Mouse (Mus musculus) MEL (cell line): Measurements from ENCODE around the gene Usp3. TPM values are rescaled to one million over a fixed set of nuclear protein-coding genes. Genes with fewer than 3 reads are reported as not detected.

Experiments
- DNase-seq: peaks from one replicate; pipeline ENCODE4 v3.0.0; 2011; ENCODE audit warnings: low read depth, low spot score
- H3K27ac ChIP-seq: 2 replicates; pipeline ENCODE4 v1.5.1; 2012; ENCODE audit warnings: low read depth, mild to moderate bottlenecking, control low read depth, low read length, moderate library complexity; ENCODE audit not compliant: control insufficient read depth
- H3K27me3 ChIP-seq, 2 experiments: fragments of 150-350 bp in 1 of 2; sonication (generic) in 1 of 2; 2 replicates each; pipeline ENCODE4 v1.6.1; 2012; ENCODE audit warnings: low read length in 2 of 2, mild to moderate bottlenecking in 2 of 2, improper control_type of control experiment in 1 of 2, moderate library complexity in 1 of 2; ENCODE audit not compliant: insufficient read depth in 2 of 2, control insufficient read depth in 1 of 2
- H3K36me3 ChIP-seq, 2 experiments: 2 replicates each; pipeline ENCODE4 v1.6.1; 2012 to 2014; ENCODE audit warnings: low read length in 2 of 2, improper control_type of control experiment in 1 of 2, inconsistent platforms in 1 of 2, mild to moderate bottlenecking in 1 of 2; ENCODE audit not compliant: insufficient read depth in 2 of 2, control insufficient read depth in 1 of 2
- H3K4me1 ChIP-seq, 2 experiments: fragments of 150-350 bp in 1 of 2; sonication (generic) in 1 of 2; 2 replicates each; pipeline ENCODE4 v1.6.1; 2012; ENCODE audit warnings: low read length in 2 of 2, improper control_type of control experiment in 1 of 2, mild to moderate bottlenecking in 1 of 2; ENCODE audit not compliant: insufficient read depth in 2 of 2, control insufficient read depth in 1 of 2
- H3K4me3 ChIP-seq, 2 experiments: fragments of 150-350 bp in 1 of 2; sonication (generic) in 1 of 2; 2 replicates each; pipeline ENCODE4 v1.5.1; 2012; ENCODE audit warnings: low read depth in 2 of 2, low read length in 2 of 2, mild to moderate bottlenecking in 2 of 2, moderate library complexity in 2 of 2, control low read depth in 1 of 2, improper control_type of control experiment in 1 of 2; ENCODE audit not compliant: control insufficient read depth in 1 of 2, insufficient read depth in 1 of 2
- H3K79me2 ChIP-seq: 2 replicates; pipeline ENCODE4 v1.6.1; 2012; ENCODE audit warnings: mild to moderate bottlenecking, low read length, moderate library complexity; ENCODE audit not compliant: control insufficient read depth, poor library complexity, insufficient read depth
- H3K9ac ChIP-seq: 2 replicates; pipeline ENCODE4 v1.6.1; 2012; ENCODE audit warnings: low read depth, mild to moderate bottlenecking, control low read depth, low read length, moderate library complexity; ENCODE audit not compliant: control insufficient read depth, poor library complexity, severe bottlenecking
- H3K9me3 ChIP-seq: fragments of 150-350 bp; sonication (generic); replicated peaks from 2 replicates; pipeline ENCODE4 v1.6.1; 2012; ENCODE audit warnings: mild to moderate bottlenecking, low read length, improper control_type of control experiment, moderate library complexity; ENCODE audit not compliant: insufficient read depth
- CHD1 ChIP-seq: IDR thresholded peaks from 2 replicates; pipeline ENCODE4 v1.6.1; 2012; ENCODE audit warnings: low read depth, mild to moderate bottlenecking, inconsistent platforms, low read length, improper control_type of control experiment
- CHD2 ChIP-seq: IDR thresholded peaks from 2 replicates; pipeline ENCODE4 v1.6.1; 2011; ENCODE audit warnings: low read length, improper control_type of control experiment
- ELF1 ChIP-seq: IDR thresholded peaks from 2 replicates; pipeline ENCODE4 v1.6.1; 2014; ENCODE audit warnings: low read depth, mild to moderate bottlenecking, inconsistent platforms, low read length, improper control_type of control experiment, moderate library complexity
- EP300 ChIP-seq, 2 experiments: IDR thresholded peaks; 2 replicates each; pipeline ENCODE4 v1.6.1; 2011; ENCODE audit warnings: improper control_type of control experiment in 2 of 2, low read length in 2 of 2, low read depth in 1 of 2, mild to moderate bottlenecking in 1 of 2
- ETS1 ChIP-seq: IDR thresholded peaks from 2 replicates; pipeline ENCODE4 v1.6.1; 2012; ENCODE audit warnings: low read depth, mild to moderate bottlenecking, inconsistent platforms, low read length, improper control_type of control experiment, moderate library complexity
- MAFK ChIP-seq: IDR thresholded peaks from 2 replicates; pipeline ENCODE4 v1.6.1; 2011; ENCODE audit warnings: low read depth, mild to moderate bottlenecking, low read length, improper control_type of control experiment, borderline replicate concordance
- MAX ChIP-seq: IDR thresholded peaks from 2 replicates; pipeline ENCODE4 v1.6.1; 2011; ENCODE audit warnings: low read length, improper control_type of control experiment
- MXI1 ChIP-seq: IDR thresholded peaks from 2 replicates; pipeline ENCODE4 v1.6.1; 2011; ENCODE audit warnings: mild to moderate bottlenecking, low read depth, low read length, improper control_type of control experiment
- MYB ChIP-seq: IDR thresholded peaks from 2 replicates; pipeline ENCODE4 v1.6.1; 2011; ENCODE audit warnings: mild to moderate bottlenecking, low read depth, low read length, improper control_type of control experiment
- NELFE ChIP-seq: IDR thresholded peaks from 2 replicates; pipeline ENCODE4 v1.6.1; 2011; ENCODE audit warnings: low read depth, low read length, improper control_type of control experiment
- NRF1 ChIP-seq: IDR thresholded peaks from 2 replicates; pipeline ENCODE4 v1.6.1; 2014; ENCODE audit warnings: low read depth, mild to moderate bottlenecking, inconsistent platforms, low read length, improper control_type of control experiment, moderate library complexity; ENCODE audit not compliant: poor library complexity, insufficient read depth, severe bottlenecking
- POLR2A ChIP-seq, 2 experiments: IDR thresholded peaks; 2 replicates each; pipeline ENCODE4 v1.6.1; 2011 to 2012; ENCODE audit warnings: low read length in 2 of 2, mild to moderate bottlenecking in 2 of 2, control low read depth in 1 of 2, improper control_type of control experiment in 1 of 2, low read depth in 1 of 2, moderate library complexity in 1 of 2; ENCODE audit not compliant: control insufficient read depth in 1 of 2, insufficient read depth in 1 of 2, poor library complexity in 1 of 2
- POLR2AphosphoS2 ChIP-seq: IDR thresholded peaks from 2 replicates; pipeline ENCODE4 v1.6.1; 2011; ENCODE audit warnings: low read length, improper control_type of control experiment
- RCOR1 ChIP-seq: IDR thresholded peaks from 2 replicates; pipeline ENCODE4 v1.6.1; 2012; ENCODE audit warnings: low read depth, mild to moderate bottlenecking, inconsistent platforms, low read length, improper control_type of control experiment
- SIN3A ChIP-seq: IDR thresholded peaks from 2 replicates; pipeline ENCODE4 v1.6.1; 2012; ENCODE audit warnings: low read length, improper control_type of control experiment, inconsistent platforms
- SMC3 ChIP-seq: IDR thresholded peaks from 2 replicates; pipeline ENCODE4 v1.6.1; 2011; ENCODE audit warnings: low read depth, low read length, improper control_type of control experiment
- TAL1 ChIP-seq: IDR thresholded peaks from 2 replicates; pipeline ENCODE4 v1.6.1; 2012; ENCODE audit warnings: mild to moderate bottlenecking, inconsistent platforms, low read length, moderate library complexity, mixed read lengths
- UBTF ChIP-seq: IDR thresholded peaks from 2 replicates; pipeline ENCODE4 v1.6.1; 2012; ENCODE audit warnings: low read depth, mild to moderate bottlenecking, inconsistent platforms, low read length, improper control_type of control experiment, moderate library complexity, borderline replicate concordance; ENCODE audit not compliant: insufficient read depth
- USF1 ChIP-seq: IDR thresholded peaks from 2 replicates; pipeline ENCODE4 v1.6.1; 2014; ENCODE audit warnings: low read depth, mild to moderate bottlenecking, inconsistent platforms, low read length, improper control_type of control experiment, moderate library complexity
- USF2 ChIP-seq, 2 experiments: IDR thresholded peaks; 2 replicates each; pipeline ENCODE4 v1.6.1; 2011 to 2012; ENCODE audit warnings: improper control_type of control experiment in 2 of 2, low read length in 2 of 2, borderline replicate concordance in 1 of 2, inconsistent platforms in 1 of 2, low read depth in 1 of 2, mild to moderate bottlenecking in 1 of 2; ENCODE audit not compliant: insufficient read depth in 1 of 2
- polyA plus RNA-seq, 2 experiments: library from polyadenylated mRNA; stranded (reverse) in 1 of 2; unstranded in 1 of 2; fragments of >175 nt in 1 of 2; fragments of >200 nt in 1 of 2; gene quantifications; 2 replicates each; pipeline versions ENCODE4 v1.2.1 to v1.2.4; 2012; ENCODE audit warnings: low replicate concordance in 2 of 2, low read depth in 1 of 2; ENCODE audit not compliant: insufficient read length in 2 of 2, insufficient read depth in 1 of 2, missing spikeins in 1 of 2
- total RNA-seq: library from RNA; depleted of rRNA; stranded (reverse); fragments of 300-350 nt; gene quantifications from 2 replicates; pipeline ENCODE4 v1.2.3, GENCODE M21; 2012

Usp3 gene
- total and polyA plus RNA-seq, 3 experiments: 9.8 to 534 (median 22.0) TPM

DNA sequence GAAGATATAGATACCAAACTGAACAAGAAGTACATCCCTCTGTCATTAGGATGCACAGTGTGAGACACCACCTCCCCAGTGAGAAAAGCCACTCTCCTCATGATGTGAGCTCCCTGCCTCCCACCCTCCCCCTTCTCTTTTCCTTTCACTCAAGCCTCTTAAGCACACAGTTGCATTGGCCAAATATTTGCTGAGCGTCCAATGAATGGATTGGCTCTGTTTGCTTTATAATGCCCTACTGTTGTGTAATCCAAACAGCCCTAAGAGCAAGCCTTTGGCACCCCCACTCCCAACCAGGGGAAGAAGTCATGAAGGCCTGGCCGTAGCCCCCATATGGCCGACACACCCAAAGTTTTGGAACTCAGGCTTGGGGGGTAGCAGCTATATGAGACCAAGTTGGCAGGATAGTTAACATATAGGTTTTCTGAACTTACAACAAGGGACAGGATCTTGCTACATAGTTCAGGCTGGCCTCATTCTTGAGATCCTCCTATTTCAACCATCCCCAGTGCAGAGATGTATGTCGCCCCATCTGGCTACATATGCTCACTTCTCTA lies 33.1 kb upstream of the Usp3 start:
- Histone ChIP-seq H3K4me1 (peaks cover 7 to 8% of the 10 kb centered on the region in 2 experiments), H3K9ac (no peak overlapping the region), H3K79me2 (no peaks in the 10 kb centered on the region), H3K36me3 (peaks cover 0 to 6% of the 10 kb centered on the region in 2 experiments; a peak in 2 of 4 replicates), H3K27ac (no peak overlapping the region), H3K4me3 (no peak overlapping the region), H3K27me3 (no peaks in the 10 kb centered on the region), H3K9me3 (no peaks in the 10 kb centered on the region)
- no peak for DNase-seq
- TF ChIP-seq NELFE (no peak), CHD2 (no peak), SIN3A (no peak), MYB (no peak), EP300 (IDR thresholded peaks at IDR 0.05; ENCODE audit: low read depth in 1 of 2, low read length in 2 of 2) (no peak), TAL1 (no peak), MAX (no peak), UBTF (no peak), MXI1 (no peak)

DNA sequence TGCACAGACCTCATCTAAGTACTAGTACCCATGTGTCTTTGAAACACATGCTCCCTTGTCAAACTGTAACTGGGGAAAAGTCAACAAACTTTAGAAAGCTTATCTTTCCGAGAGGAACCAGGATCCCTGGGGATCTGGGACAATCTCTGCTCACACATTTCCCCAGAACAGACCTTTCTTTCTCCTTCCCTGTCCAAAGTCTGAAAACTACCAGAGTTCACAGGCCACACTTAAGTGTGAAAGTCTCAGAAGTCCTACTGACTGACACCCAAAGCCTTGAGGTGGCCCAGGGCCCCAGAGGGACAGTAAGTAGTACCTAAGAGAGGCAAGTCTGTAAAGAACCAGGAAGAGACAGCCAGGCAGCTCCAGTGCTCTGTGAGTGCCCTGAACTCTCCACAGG lies 31.9 kb upstream of the Usp3 start:
- Histone ChIP-seq H3K27me3 (no peaks in the 10 kb centered on the region), H3K4me1 (peaks cover 13 to 15% of the 10 kb centered on the region in 2 experiments), H3K9me3 (no peaks in the 10 kb centered on the region), H3K79me2 (no peaks in the 10 kb centered on the region), H3K36me3 (peaks cover 0 to 13% of the 10 kb centered on the region in 2 experiments; a peak in 2 of 4 replicates), H3K27ac (no peak overlapping the region), H3K4me3 (no peak overlapping the region), H3K9ac (no peak overlapping the region)
- no peak for DNase-seq
- TF ChIP-seq MAFK: no peak
- TF ChIP-seq SMC3: no peak
- no peak for TF ChIP-seq EP300 (IDR thresholded peaks at IDR 0.05; ENCODE audit: low read depth in 1 of 2, low read length in 2 of 2)
- TF ChIP-seq CHD1: no peak
- TF ChIP-seq USF1: no peak
- no peak for TF ChIP-seq ELF1
- TF ChIP-seq ETS1: no peak
- no peak for TF ChIP-seq USF2 (IDR thresholded peaks at IDR 0.05; ENCODE audit: borderline replicate concordance in 1 of 2, insufficient read depth in 1 of 2, low read depth in 1 of 2, low read length in 2 of 2)
- TF ChIP-seq NRF1: no peak
- TF ChIP-seq POLR2AphosphoS2: no peak
- TF ChIP-seq RCOR1: no peak
- no peak for TF ChIP-seq POLR2A (IDR thresholded peaks at IDR 0.05; ENCODE audit: control insufficient read depth in 1 of 2, insufficient read depth in 1 of 2, low read depth in 1 of 2, low read length in 2 of 2, poor library complexity in 1 of 2)
